Mouse (Mus musculus): ENCODE results near the gene Tas2r107. TPM values are rescaled to one million over a fixed set of nuclear protein-coding genes. Genes with fewer than 3 reads are reported as not detected.

The Tas2r107 gene
- polyA plus RNA-seq, 1 experiment: not detected

Other genes with a start within 250 kb of the Tas2r107 start
- gene 5430401F13Rik, start 173.7 kb downstream of the Tas2r107 start, polyA plus RNA-seq (2012; fragmentation: generic; extraction: Trizol): not detected
- gene Gm6619, start 173.7 kb downstream of the Tas2r107 start, polyA plus RNA-seq (2012; fragmentation: generic; extraction: Trizol): not detected
- gene Tas2r130, start 29.2 kb downstream of the Tas2r107 start, polyA plus RNA-seq (2012; fragmentation: generic; extraction: Trizol): not detected
- not detected for gene Tas2r106, start 18.7 kb upstream of the Tas2r107 start, polyA plus RNA-seq (2012; fragmentation: generic; extraction: Trizol)
- gene Tas2r104, start 25.6 kb upstream of the Tas2r107 start, polyA plus RNA-seq (2012; fragmentation: generic; extraction: Trizol): not detected
- gene Tas2r105, start 27.3 kb upstream of the Tas2r107 start, polyA plus RNA-seq (2012; fragmentation: generic; extraction: Trizol): not detected
- gene Tas2r114, start 29.9 kb upstream of the Tas2r107 start, polyA plus RNA-seq (2012; fragmentation: generic; extraction: Trizol): not detected

Measured in C2C12 (cell line).